Mouse (Mus musculus): Measurements from ENCODE around the gene Cfap44.

- no peak for TF ChIP-seq CTCF (IDR thresholded peaks at IDR 0.05)
- no peak for TF ChIP-seq EP300 (IDR thresholded peaks at IDR 0.05; ENCODE audit: insufficient read depth, low read depth, low read length)
- no peak for TF ChIP-seq POLR2A (IDR thresholded peaks at IDR 0.05; ENCODE audit: insufficient read depth, low read depth, low read length)
Measured at GRCm38 (mm10) chr16:44380006-44380405, 14.6 kb upstream of the Cfap44 start.

Data from heart, adult 2 months (tissue).